Mouse (Mus musculus) frontal cortex, postnatal 36 days (tissue): ENCODE data around the gene Maco1.

ENCODE experiments used
- DNase-seq, 2 experiments: peaks; one replicate each; pipeline ENCODE4 v3.0.0; 2022; ENCODE audit warnings: low spot score in 2 of 2

The Maco1 gene

DNA sequence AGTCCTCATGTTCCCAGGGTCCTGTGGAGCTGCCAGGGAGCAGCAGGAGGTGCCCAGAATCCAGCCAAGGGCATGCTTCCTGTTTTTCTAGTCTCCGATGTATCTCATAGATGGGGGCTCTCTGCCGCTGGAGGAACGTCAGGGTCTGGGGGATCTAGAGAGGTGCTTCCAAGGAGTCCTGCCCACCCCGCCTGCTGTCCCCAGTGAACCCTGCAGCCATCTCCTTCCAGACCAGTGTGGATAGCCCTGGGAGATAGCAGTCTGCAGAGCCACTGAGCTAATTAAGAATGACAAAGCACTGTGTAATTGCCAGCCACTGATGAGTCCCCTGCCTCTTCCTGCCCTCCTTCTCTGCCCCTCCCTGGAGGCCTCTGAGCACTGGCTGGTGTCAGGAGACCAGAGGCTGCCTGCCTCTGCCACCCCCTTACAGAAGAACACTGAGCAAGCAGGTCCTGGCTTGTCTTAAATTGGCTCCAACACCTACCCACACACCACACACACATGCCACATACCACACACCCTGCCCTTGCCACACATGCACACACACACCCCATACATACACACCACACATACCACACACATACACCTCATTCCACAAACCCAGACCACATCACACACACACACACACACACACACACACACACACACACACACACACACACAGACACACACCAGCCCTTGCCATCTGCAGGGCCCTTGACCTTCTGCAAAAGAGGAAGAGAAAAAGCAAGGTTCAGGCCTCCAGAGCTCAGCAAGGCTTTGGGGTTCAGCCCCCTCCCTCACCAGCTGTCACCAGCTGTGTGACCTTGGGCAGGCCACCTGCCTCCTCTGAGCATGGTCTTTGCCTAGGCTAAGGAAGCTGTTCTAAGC, 80.1 kb downstream of the Maco1 start:
- no peak for DNase-seq

DNA sequence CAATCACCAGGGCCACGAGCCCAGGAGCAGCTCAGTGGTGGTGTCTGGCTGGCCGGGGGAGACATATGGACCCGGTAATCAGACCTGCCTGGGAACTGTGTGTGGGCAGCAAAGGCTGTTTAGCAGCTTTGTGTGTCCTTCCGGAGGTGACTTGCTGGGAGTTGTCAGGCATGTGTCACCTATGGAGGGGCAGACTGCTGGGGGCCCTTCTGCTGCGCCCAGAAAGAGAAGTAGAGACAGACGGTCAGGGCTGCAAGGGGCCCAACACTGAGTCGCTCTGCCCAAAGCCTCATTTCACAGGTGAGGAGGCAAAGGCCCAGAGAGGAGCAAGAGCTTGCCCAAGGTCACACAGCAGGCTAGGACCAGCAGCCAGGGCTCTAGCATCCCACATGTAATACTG, 83.3 kb downstream of the Maco1 start:
- no peak for DNase-seq

DNA sequence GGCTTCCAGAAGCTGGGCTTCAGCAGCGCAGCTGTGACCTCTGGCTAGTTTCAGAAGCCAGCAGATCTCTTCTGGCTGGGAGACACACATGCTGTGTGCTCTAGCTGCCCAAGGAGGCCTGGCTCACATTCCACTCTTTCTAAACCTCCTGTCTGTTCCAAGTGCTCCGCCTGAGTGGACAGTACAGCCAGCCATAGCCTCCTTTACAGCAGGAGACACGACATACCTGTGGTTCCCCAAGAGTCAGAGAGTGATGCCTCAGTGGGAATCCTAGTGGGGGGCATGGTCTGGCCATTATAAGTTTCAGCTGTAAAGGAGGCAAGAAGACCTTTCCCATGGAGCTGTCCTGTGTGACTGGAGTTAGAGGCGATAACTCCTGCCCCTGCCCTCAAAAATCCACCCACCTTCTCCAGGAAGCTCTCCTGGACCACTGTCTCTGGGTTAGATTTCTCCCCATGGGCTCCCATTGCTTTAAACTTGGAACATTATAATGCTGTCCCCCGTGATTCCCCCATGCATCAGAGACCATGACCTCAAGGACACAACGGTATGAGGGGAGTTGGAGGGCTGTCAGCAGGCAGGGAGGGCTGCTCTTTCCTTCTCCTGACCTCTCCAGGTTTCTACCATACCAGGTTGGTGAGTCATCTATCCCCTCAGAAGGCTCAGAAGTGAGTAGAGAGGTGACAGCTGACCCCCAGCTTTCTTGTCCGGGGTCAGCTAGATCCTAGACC, 83.9 kb downstream of the Maco1 start:
- no peak for DNase-seq

DNA sequence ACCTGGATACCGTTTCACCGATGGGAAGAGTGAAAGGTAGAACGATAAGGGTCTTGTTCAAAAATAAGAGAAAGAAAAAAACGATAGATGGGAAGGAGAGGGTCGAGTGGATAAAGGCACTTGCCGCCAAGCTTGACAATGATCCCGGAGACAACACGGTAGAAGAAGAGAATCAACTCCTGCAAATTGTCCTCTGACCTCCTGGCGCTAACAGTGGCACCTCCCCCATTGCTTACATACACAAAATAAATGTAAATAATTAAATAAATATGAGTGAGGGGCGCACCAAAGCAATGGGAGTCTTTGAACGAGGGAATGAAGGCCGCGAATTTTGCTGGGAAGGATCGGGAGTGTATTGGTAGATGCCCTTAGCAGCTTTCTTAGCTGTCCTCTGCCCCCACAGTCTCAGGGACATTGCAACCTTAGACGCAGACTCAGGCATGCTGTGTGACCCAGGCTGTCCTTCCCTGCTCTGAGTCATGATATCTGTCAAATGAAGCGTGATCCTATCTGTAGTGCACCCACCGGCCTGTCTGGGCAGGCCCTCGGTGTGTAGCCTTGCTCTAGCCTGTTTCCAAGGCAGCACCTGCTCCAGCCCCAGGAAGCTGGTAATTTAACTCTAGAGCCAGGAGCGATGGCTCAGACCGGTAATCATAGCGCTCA, 84.8 kb downstream of the Maco1 start:
- DNase-seq, result no peak

DNA sequence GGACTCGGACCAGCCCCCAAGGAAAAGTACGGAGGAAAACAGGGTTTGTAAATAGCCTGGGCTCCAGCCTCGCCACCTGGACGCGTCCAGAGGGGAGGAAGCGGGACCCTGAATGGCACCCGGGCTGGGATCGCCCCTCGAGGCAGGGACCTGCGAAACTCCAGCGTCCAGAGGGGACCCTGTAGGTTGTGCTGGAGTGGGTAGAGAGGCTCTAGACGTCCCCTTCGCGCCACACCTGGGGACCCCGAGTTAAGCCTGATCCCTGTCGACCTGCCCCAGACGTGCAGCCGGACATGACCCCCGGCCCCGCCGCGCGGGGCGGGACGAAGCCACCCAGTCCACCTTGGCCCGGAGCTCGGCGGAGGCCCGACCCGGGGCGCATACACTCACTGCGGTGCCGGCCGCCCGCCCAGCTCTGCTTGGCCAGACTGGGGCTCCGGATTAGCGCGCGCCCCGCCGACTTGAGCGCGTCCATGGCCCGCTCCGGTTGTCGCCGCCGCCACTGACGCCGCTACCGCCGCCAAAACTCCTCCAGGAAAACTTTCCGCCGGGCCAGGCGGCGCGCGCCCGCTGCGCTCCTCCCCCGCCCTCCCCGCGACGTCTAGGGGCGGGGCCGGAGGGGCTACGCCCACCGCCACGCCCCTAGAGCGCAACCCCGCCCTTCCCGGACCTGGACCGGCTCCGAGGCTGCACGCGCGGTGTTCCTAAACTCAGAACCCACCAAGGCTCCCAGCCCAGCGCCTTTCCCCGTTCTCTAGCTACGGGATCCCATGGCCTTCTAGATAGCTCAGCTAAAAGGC, 85.5 kb downstream of the Maco1 start, which contains the start of gene Ldlrap1:
Gene Ldlrap1, minus strand, starts transcription at position 599 of the 800 bp plus-strand sequence.
- peak; percentile 40 to 51 for DNase-seq

DNA sequence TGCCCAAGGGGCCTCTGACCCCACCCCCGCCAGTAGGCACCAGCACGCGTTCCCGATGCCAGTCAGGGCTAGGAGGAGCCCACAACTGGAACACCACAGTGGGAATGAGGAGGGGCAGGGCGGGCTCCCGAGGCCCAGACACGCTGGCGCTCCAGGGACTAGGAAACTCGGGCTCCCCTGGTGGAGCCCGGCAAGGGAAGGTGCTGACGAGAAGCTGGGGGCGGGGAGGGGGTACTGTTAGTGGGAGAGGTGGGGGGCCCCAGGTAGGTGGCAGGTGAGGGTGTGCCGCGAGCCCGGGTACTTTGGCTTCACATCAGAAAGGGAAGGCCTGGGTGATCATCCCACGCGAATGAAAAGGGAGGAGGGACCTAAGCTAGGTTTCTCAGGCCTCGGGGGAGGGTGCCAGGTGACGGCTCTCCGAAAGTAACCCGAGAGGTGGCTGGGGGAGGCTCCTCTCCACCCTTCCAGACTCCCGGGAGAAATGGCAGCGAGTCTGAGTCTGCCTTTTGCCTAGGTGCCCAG, 86.2 kb downstream of the Maco1 start:
- no peak for DNase-seq

DNA sequence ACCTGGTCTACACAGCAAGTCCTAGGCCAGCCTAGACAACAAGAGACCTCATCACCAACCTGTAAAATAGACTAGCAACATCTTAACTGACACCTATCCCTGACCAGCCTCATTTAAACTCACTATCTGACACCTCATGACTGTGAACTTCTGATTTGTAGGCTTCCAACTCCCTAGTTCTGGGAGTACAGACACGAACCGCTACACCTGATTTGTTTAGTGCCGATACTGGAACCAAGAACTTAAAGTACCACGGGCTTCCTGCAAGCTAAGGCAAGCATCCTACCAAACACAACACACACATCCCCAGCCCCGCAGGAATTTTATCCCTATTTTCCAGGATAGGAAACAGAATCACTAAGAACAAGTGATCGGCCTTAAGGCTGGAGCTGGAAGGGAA, 86.9 kb downstream of the Maco1 start:
- DNase-seq, result no peak

DNA sequence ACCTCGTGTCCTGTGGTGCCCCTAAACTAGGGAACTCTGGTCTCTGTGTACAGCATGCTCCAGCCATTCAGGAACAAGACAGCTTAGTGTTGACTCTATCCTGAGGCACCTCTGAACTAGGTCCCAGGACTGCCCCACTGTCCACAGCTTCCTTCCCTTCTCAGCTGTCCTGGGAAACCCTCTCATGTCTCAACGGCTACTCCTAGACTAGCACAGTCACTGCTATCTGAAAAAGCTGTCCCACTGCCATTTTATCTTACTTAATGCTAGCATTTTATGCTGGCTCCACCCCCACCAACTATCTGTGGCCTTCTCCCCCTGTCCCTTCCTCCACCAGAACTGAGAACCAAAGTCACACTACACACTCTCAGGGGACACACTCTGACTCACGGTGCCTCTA, 88.8 kb downstream of the Maco1 start:
- no peak for DNase-seq

DNA sequence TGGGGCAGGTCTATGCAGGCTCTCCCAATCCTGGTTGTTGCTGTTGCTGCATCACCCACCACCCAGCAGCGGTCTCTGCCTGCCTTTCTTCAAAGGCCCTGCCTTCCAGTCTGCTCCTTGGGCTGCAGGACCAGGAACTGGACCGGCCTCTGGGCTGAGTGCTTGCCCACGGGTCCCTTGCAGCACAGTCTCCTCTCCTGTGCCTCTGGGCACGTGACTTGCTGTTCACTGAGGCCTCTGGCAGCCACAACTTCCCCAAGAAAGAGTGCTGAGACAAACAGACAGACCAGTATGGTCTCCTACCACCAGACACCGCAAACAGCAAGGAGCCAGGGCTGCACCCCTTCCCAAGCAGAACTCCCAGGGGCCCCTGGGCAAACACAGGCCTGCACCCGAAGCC, 90.8 kb downstream of the Maco1 start:
- DNase-seq, result no peak

DNA sequence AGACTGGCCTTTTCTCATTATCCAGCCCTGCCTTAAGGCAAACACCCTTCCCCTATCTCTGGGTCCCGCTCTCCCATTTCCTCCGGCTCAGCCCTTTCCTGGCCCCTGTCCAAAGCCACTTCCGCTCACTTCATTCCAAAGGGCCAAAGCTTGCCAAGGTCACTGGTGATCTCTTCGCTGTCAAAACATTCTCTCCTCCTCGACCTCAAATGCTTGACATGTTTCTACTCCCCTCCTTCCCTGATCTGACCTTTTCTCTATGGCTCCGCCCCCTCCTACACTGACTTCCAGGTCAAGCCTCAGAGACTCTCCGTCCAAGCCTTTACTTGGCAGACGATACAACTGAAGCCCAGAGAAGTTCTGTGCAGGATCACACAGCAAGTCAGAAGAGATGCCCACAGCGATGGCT, 92.3 kb downstream of the Maco1 start:
- no peak for DNase-seq

DNA sequence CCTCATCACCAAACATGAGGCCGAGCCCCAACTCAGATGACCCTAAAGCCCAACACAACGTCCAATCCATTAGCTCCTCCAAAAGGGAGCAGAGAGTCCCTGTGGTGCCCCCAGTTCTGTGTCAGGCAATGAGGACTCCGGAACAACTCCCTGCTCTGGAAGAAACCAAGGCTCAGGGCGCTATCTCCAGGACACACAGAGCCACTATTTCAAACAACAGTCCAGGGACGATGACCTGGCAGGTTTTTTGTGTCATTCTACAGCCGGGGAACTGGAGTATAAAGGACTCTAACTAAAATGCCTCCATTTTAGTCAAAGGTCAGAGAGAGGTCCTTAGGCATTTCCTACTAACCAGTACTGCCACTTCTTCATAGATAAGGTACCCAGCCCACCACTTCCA, 92.9 kb downstream of the Maco1 start:
- DNase-seq, result no peak

DNA sequence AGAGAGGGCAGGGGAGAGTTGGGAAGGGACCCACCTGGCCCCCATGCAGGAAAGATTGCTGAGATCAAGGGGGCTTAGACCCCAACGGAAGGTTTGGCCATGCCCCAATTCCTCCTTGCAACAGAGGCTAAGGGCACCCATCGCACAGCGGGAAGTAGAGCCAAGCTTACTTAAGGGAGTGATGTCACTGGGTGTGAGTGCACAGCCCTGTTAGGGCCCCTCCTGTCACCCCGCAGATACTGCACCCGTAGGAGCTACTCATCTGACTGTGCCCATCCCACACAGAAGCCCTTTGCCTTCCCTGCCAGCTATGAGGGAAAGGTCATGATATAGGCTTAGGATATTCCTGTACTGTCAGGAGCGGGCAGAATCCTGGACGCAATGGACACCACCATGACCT, 93.6 kb downstream of the Maco1 start:
- no peak for DNase-seq

DNA sequence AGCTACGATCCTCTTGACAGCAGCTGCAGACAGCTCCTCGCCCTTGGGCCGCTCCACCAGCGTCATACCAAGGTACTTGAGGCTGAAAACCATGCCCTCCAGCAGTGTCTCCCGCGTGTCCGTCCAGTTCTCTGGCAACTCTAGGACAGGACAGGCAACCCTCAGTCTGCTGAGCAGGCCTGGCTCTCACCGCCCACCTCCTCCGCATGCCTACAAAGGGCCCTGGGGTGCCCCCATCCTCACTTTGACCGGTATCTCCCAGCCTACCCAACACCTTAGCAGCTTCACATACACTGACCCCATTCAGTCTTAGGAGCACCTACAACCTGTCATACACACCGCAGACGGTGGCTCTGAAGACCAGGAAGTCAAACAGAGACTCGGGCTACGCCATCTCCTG, 94.2 kb downstream of the Maco1 start:
- DNase-seq, result no peak

DNA sequence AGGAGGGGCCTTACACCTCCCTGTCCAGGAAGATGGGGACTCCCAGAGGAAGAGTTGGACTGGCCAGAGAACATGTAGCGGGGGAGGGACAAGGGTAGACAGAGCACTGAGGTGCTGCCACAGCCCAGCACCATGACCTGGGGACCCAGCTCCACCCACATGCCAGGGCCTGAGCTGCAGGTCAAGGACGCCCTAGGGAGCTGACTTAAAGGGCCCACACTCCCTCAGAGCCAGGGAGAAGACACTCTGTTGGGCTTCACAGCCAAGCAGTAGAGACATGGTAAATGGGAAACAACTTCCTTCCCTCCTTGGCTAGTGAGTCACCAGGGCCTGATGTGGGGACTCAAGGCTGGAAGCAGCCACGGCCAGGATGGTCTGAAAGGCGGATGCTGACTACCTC, 94.8 kb downstream of the Maco1 start:
- DNase-seq, result no peak

DNA sequence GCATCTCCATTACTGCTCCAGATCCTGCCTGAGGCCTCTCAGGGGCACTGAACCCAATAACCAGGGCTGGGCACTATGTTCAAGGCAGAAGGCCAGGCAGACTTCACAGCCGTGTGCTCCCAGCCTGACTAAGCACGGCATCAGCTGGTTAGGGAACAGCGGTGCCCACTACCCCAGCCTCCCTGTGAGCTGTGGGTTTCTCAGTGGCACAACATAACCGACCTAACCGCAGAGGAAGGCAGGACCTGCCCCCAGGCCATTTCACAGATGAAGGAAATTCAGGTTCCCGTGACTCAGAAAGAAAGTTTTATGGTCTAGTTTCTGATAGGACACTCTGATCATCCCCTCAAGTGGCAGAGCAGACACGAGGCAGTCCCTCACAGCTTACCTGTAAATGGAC, 96.2 kb downstream of the Maco1 start:
- no peak for DNase-seq

DNA sequence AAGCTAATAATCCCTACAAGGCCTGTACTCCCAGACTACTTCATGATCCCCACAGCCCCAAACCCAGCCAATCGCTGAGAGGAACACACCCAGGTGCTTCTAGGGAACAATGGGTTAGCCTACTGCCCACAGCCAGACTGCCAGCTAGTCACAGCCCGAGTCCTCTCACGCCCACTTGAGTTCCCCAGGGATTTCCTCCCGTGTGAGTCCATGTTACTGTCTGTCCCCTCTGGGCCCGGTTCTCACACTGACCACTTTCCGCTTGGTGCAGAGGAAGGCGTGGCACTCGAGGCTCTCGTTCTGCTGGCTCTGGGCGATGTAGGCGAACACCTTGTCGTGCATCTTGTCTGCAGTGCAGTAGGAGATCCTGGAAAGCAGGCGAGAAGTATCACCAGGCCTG, 98.2 kb downstream of the Maco1 start:
- DNase-seq, result no peak

DNA sequence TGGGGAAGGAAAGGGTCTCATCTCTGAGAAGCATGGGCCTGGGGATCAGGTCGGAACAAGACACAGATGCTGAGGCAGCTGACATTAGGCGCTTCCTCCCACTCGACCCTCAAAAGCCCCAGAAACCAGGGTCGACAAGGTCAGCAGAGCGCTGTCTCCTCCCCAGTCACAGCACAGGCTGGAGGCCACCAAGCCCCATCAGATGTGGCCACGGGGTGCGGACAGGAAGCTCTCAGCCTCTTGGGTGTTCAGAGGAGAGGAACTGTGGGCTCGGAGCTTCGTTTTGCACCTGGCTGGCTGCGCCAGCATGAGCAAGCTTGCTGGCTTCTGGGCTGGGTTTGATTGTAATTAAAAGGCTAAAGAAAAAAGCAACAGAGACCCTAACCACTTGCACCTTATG, 98.8 kb downstream of the Maco1 start:
- DNase-seq, result no peak

DNA sequence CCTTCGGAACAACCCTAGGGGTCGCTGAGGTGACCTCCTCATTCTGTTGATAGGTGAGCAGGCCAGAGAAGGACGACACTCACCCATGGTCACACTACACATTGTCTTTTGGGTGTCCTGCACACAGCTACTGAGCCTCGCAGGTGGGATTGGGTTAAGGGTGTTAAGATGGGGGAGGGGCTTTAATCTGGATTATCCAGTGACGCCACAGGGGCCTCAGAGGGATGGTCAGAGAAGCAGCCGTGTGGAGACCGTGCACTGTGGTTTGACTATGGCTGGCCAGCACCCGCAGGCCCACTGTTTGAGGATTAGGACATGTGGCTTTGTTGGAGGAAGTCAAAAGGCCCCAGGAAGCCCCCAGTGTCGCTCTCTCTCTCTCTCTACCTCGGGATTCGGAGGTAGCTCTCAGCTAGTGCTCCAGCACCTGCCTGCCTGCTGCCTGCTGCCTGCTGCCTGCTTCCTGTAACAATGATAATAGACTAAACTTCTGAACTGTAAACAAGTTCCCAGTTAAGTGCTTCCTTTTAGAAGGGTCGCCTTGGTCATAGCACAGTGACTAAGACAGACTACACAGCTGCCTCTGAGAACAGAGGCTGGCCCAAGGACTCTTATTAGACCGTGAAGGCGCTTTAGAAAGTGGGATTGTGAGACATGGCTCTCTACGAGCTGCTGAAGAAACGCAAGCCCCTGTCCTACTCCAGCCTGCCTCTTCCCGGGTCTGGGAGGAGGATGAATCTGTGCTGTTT, 99.5 kb downstream of the Maco1 start:
- DNase-seq, result no peak

DNA sequence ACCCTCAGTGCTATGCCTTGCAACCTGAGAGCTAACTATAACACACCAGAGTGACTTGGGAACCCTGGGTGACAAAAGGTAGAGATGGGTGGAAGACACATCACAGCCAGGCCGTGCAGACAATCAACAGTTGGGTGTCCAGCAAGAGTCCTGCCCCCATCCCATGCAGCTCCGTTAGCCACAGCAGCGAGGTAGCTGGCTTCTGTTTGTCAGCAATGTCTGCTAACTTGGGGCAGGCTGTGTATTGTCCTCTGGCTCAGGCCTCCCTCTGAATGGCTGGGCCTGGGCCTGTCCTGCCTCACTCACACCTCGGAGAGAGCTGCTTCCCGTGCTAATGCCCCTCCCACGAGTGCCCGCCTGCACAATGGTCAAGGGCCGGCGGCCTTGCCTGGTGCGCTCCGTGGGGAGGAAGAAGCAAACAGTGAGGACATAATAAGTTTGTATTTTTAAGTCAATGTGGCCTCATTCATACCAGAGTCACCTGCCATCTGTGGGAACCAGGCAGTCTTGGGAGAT, 100.2 kb downstream of the Maco1 start:
- no peak for DNase-seq
